Mouse (Mus musculus): Measurements from ENCODE around the gene Casp8. TPM values are rescaled to one million over a fixed set of nuclear protein-coding genes. Genes with fewer than 3 reads are reported as not detected.
A peak's percentile ranks its signal among the peaks of the same experiment; 100 is the strongest.
"Not testable (repeated sequence)": the region's sequence is repeated elsewhere in the genome, so short reads cannot be mapped to it uniquely, and the experiment has no call there.

Gene Casp8
- polyA plus RNA-seq, 1 experiment from 2014 or later = 8.1 TPM

DNA sequence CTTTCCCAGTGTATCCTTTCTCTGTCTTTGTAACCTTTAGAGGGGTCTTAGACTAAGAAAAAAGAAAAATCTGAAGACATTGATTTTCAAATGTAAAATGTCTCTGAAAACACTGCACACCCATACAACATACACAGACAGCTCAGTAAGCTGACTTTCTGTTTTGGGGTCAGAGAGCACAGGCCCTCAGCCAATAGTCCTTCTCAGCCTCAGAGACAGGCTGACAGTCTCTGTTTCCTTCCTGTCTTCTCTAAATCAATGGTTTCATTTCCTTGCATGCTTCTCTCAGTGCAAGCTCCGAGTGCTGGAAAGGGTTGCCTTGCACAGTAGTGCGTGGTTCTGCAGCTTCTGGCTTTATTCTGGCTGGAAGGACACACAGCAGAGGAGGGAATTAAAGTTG lies 21.3 kb upstream of the Casp8 start:
- no peak for ATAC-seq (ENCODE audit: low read depth)
- Histone ChIP-seq H3K27me3 (no peaks in the 10 kb centered on the region), H3K27ac (replicated peaks) (no peak overlapping the region), H3K4me3 (no peak overlapping the region), H3K36me3 (no peaks in the 10 kb centered on the region), H3K9ac (no peak overlapping the region), H3K4me2 (no peak overlapping the region), H3K9me3 (no peaks in the 10 kb centered on the region), H3K4me1 (replicated peaks) (no peaks in the 10 kb centered on the region)
- WGBS = 69% methylated on average over 2 of the region's 2 CpGs

DNA sequence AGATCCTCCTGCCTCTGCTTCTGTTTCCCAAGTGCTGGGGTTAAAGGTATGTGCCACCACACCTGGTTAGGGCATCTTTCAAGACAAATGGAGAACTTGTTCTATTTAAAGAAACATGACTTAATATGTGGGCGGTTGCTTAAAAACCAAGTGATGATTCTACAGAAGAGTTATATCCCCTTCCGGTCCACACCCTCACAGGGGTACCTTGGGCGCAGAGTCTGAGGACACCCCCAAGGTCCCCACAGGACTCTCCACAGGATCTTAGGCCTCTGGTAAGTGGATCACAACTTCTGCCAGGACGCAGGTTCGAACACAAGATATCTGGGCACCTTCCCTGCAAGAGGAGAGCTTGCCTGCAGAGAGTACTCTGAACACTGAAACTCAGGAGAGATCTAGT lies 19.8 kb upstream of the Casp8 start:
- ATAC-seq (ENCODE audit: low read depth) = no peak
- Histone ChIP-seq H3K27me3 (no peaks in the 10 kb centered on the region), H3K4me1 (replicated peaks) (no peaks in the 10 kb centered on the region), H3K4me3 (no peak overlapping the region), H3K9ac (no peak overlapping the region), H3K9me3 (no peaks in the 10 kb centered on the region), H3K36me3 (no peaks in the 10 kb centered on the region), H3K27ac (replicated peaks) (no peak overlapping the region), H3K4me2 (no peak overlapping the region)
- 95% methylated on average over 5 of the region's 5 CpGs for WGBS

DNA sequence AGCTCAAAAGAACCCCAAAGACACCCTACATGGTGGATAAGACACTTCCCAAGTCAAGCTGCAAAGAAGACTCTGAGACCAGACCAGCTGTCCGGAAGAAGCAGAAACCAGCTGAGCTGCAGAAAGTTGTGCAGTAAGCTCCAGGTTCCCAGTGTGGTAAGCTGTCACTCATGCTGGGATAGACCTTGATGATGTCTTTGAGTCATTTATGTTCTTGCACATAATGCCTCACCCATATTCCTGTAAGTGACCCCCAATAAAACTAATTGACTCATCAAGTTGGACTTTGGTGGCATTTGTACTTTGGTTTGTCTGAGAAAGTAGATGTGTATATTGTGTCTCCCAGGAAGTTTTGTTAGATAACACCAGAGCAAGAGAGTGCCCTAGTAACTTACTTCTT lies 17.6 kb upstream of the Casp8 start:
- 95% methylated on average over 1 of the region's 1 CpGs for WGBS
- no peak overlapping the region for H3K4me2 ChIP-seq

DNA sequence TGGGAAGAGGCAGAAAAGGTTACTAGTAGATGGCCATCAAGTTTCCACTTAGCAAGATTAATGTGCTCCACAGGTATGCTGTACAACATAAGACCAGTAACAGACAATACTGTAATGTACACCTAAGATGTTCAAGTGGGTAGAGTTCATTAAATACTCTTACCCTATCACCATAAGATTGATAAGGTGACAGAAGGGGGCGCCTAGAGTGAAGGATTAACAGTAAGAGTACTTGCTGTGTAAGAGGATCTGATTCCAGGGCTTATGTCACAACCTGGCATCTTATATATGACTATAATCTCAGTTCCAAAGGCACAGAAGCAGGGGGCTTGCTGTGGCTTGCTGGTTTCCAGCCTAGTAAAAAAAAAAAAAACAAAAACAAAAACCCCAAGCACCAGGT lies 16.9 kb upstream of the Casp8 start:
- ATAC-seq (ENCODE audit: low read depth) = no peak

More for the DNA sequence above, 17.6 kb upstream of the Casp8 start:
- H3K9me3 ChIP-seq = no peaks in the 10 kb centered on the region
- H3K36me3 ChIP-seq = no peaks in the 10 kb centered on the region
- H3K27me3 ChIP-seq = no peaks in the 10 kb centered on the region
- no peaks in the 10 kb centered on the region for H3K4me1 ChIP-seq (replicated peaks)
- no peak for ATAC-seq (ENCODE audit: low read depth)
- H3K9ac ChIP-seq = no peak overlapping the region
- no peak overlapping the region for H3K4me3 ChIP-seq
- H3K27ac ChIP-seq (replicated peaks) = no peak overlapping the region

DNA sequence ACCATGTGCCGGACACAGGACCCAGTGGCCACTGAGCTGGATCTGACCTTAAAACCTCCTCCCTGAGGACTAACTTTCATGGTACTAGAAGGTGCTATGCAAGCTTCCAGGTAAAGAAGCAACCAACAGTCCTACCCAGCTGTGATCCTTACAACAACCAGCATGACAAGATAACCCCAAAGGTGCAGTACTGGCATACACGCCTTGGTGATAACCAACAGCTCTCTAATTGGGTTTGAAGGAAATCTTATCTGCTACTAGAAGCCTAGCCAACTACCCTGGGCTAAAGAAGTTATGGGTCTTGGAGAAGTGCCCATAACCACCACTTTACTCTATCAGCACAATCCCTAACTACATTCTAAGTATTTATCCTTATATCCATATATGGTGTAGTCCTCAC lies 8.9 kb upstream of the Casp8 start:
- Histone ChIP-seq H3K27me3 (no peaks in the 10 kb centered on the region), H3K4me3 (no peak overlapping the region), H3K36me3 (no peaks in the 10 kb centered on the region), H3K4me1 (replicated peaks) (no peaks in the 10 kb centered on the region), H3K9me3 (no peaks in the 10 kb centered on the region), H3K4me2 (no peak overlapping the region), H3K27ac (replicated peaks) (no peak overlapping the region), H3K9ac (no peak overlapping the region)
- 97% methylated on average over 2 of the region's 2 CpGs for WGBS
- no peak for ATAC-seq (ENCODE audit: low read depth)

More for the DNA sequence above, 16.9 kb upstream of the Casp8 start:
- Histone ChIP-seq H3K4me2 (no peak overlapping the region), H3K9ac (no peak overlapping the region), H3K36me3 (no peaks in the 10 kb centered on the region), H3K9me3 (no peaks in the 10 kb centered on the region), H3K27ac (replicated peaks) (no peak overlapping the region), H3K27me3 (no peaks in the 10 kb centered on the region), H3K4me1 (replicated peaks) (no peaks in the 10 kb centered on the region), H3K4me3 (no peak overlapping the region)
- WGBS = 26% methylated on average over 1 of the region's 1 CpGs

DNA sequence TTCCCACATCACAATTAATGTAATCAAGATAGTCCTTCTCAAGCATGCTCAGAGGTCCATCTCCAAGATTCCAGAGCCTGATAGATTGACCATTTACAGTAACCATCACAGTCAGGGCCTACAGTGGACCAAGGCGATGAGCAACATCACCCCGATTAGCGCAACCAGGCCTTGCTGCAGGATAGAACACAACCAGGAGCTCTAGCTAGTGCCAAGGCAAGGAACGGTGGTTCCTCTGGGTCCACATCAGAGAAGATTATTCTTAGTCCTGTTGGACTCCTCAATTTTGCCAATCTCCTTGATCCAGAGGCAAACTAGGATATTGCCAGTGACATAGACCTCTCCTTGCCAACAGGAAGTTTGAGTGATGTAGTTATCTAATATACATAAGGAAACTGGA lies 6.8 kb upstream of the Casp8 start:
- no peak overlapping the region for H3K9ac ChIP-seq
- 98% methylated on average over 4 of the region's 4 CpGs for WGBS
- H3K4me2 ChIP-seq = no peak overlapping the region
- no peaks in the 10 kb centered on the region for H3K27me3 ChIP-seq
- H3K9me3 ChIP-seq = no peaks in the 10 kb centered on the region
- ATAC-seq (ENCODE audit: low read depth) = no peak
- no peak overlapping the region for H3K4me3 ChIP-seq
- no peaks in the 10 kb centered on the region for H3K4me1 ChIP-seq (replicated peaks)
- no peak overlapping the region for H3K27ac ChIP-seq (replicated peaks)
- no peaks in the 10 kb centered on the region for H3K36me3 ChIP-seq

DNA sequence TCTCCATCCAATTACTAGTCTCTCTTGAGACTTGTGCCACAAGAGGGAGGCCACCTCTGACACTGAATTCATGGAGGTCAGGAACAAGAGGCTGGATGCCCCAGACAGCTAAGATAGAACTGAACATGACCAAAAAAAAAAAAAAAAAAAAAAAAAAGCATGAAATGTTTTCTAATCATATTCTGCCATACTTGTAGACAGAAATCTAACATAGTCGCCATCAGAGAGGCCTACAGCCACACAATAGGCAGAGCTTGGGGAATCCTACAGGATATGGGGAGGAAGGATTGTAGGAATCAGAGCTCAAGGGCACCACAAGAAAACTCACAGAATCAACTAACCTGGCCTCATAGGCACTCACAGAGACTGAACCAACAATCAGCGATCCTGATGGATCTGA lies 469 bp upstream of the Casp8 start:
- Histone ChIP-seq H3K4me3 (no peak overlapping the region), H3K27ac (replicated peaks) (no peak overlapping the region), H3K4me2 (peak overlapping the region; percentile 77; the same call in 1 of the 2 replicates), H3K9me3 (no peaks in the 10 kb centered on the region), H3K9ac (no peak overlapping the region), H3K27me3 (peaks cover 9% of the 10 kb centered on the region; the same call in 1 of the 2 replicates), H3K36me3 (no peaks in the 10 kb centered on the region), H3K4me1 (replicated peaks) (peaks cover 11% of the 10 kb centered on the region)
- no peak for ATAC-seq (ENCODE audit: low read depth)
- WGBS = 50% methylated on average over 2 of the region's 2 CpGs

DNA sequence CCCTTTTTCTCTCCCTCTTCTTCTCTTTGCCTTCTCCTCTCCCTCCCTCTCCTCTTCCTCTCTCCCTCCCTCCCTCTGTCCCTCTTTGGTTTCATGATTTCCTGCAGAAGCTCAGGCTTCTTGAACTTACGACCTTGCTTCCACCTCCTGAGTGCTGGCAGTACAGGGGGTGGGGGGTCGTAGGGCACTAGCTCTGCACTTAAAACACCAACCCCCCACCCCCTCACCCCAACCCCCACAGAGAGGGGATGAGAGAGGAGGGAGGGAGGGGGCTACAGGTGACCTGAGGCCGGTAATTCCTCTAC lies 837 bp downstream of the Casp8 start:
- peak overlapping the region; percentile 77 for H3K4me2 ChIP-seq
- peaks cover 11% of the 10 kb centered on the region for H3K4me1 ChIP-seq (replicated peaks)
- H3K27me3 ChIP-seq = peaks cover 9% of the 10 kb centered on the region; the same call in 1 of the 2 replicates
- H3K9ac ChIP-seq = peak overlapping the region; percentile 66; the same call in 1 of the 2 replicates
- no peaks in the 10 kb centered on the region for H3K36me3 ChIP-seq
- no peaks in the 10 kb centered on the region for H3K9me3 ChIP-seq
- no peak for ATAC-seq (ENCODE audit: low read depth)
- H3K4me3 ChIP-seq = peak overlapping the region; percentile 46
- no peak overlapping the region for H3K27ac ChIP-seq (replicated peaks)
- WGBS = 7% methylated on average over 3 of the region's 3 CpGs

DNA sequence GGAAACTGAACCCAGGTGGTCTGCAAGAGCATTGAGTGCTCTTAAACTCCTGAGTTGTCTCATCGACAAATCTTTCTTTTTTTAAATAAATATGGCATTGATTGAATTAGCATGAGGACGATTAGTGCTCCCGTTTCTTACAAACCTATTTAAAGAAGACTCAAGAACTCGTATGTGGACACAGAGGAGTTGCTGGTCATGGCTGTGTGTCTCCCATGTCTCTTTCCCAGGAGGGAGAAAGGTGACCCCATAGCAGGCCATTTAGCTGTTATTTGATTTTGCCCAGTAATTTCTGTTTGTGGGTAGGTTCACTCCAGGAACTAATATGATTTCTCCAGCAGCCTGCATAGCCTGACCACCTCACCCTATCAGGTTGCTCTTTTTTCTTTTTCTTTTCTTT lies 1.7 kb downstream of the Casp8 start:
- H3K36me3 ChIP-seq = no peaks in the 10 kb centered on the region
- no peak for ATAC-seq (ENCODE audit: low read depth)
- H3K27me3 ChIP-seq = peaks cover 9% of the 10 kb centered on the region; the same call in 1 of the 2 replicates
- H3K9me3 ChIP-seq = no peaks in the 10 kb centered on the region
- H3K4me2 ChIP-seq = no peak overlapping the region; the same call in 1 of the 2 replicates
- no peak overlapping the region for H3K9ac ChIP-seq
- H3K27ac ChIP-seq (replicated peaks) = no peak overlapping the region
- WGBS = 79% methylated on average over 4 of the region's 4 CpGs
- no peak overlapping the region for H3K4me3 ChIP-seq
- peaks cover 11% of the 10 kb centered on the region for H3K4me1 ChIP-seq (replicated peaks)

DNA sequence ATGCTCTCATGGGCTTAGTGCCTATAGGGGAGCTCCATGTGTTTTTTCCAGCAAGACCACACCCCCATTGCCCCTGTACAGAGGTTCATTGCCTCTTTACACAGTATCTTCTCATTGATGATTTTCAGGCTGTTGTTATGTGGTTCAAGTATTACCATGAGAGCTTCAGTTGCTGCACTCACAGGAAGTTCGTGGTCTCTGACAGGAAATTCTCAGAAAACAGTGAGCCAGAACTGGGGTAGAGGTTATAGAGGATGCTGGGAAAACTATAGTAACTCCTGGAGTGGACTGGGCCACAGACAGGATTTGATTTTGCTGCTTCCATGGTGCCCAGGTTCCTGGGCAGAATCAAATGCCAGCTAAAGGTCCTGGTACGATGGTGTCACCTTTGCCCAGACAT lies 2.2 kb downstream of the Casp8 start:
- Histone ChIP-seq H3K4me1 (replicated peaks) (peaks cover 11% of the 10 kb centered on the region), H3K27me3 (peaks cover 9% of the 10 kb centered on the region; the same call in 1 of the 2 replicates), H3K9ac (no peak overlapping the region), H3K4me2 (no peak overlapping the region; the same call in 1 of the 2 replicates), H3K4me3 (no peak overlapping the region), H3K27ac (replicated peaks) (no peak overlapping the region), H3K9me3 (no peaks in the 10 kb centered on the region), H3K36me3 (no peaks in the 10 kb centered on the region)
- WGBS = 84% methylated on average over 2 of the region's 2 CpGs
- no peak for ATAC-seq (ENCODE audit: low read depth)

DNA sequence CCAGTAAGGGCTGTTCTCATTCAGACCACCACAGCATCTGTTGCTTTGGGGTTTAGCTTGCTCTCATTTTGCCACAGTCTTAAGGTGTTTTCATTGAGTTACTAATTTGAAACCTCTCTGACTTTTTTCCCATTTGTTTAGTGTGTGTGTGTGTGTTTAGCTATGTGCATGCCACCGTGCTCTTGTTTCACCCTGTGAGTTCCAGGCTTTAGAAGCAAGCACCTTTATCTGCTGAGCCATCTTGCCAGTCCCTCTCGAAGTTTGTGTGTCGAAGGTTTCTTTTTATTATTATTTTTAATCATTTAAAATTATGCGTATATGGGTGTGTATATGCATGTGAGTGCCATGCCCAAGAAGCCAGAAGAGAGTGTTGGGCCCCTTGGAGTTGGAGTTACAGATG lies 3.7 kb downstream of the Casp8 start:
- WGBS = 96% methylated on average over 4 of the region's 4 CpGs
- no peak overlapping the region for H3K9ac ChIP-seq
- ATAC-seq (ENCODE audit: low read depth) = no peak
- H3K36me3 ChIP-seq = no peaks in the 10 kb centered on the region
- peaks cover 9% of the 10 kb centered on the region; the same call in 1 of the 2 replicates for H3K27me3 ChIP-seq
- H3K4me1 ChIP-seq (replicated peaks) = peaks cover 11% of the 10 kb centered on the region
- H3K4me3 ChIP-seq = no peak overlapping the region
- H3K9me3 ChIP-seq = no peaks in the 10 kb centered on the region
- no peak overlapping the region for H3K4me2 ChIP-seq
- no peak overlapping the region for H3K27ac ChIP-seq (replicated peaks)

DNA sequence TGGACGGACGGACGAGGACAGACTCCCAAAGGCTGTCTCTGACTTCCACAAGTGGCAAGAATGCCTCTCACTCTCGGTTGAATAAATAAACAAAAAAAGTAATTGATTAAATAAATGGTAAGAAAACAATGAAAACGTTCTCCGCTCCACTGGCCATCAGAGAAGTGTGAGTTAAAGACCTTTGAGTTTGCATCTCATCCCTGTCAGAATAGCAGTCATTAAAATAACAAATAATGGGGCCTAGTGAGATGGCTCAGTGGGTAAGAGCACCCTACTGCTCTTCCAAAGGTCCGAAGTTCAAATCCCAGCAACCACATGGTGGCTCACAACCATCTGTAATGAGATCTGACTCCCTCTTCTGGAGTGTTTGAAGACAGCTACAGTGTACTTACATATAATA lies 5.5 kb downstream of the Casp8 start:
- H3K4me1 ChIP-seq (replicated peaks); H3K36me3 ChIP-seq; ATAC-seq (ENCODE audit: low read depth); H3K4me3 ChIP-seq; H3K27ac ChIP-seq (replicated peaks); H3K9me3 ChIP-seq; H3K9ac ChIP-seq; H3K27me3 ChIP-seq; H3K4me2 ChIP-seq: not testable (repeated sequence)
- 76% methylated on average over 7 of the region's 7 CpGs for WGBS

DNA sequence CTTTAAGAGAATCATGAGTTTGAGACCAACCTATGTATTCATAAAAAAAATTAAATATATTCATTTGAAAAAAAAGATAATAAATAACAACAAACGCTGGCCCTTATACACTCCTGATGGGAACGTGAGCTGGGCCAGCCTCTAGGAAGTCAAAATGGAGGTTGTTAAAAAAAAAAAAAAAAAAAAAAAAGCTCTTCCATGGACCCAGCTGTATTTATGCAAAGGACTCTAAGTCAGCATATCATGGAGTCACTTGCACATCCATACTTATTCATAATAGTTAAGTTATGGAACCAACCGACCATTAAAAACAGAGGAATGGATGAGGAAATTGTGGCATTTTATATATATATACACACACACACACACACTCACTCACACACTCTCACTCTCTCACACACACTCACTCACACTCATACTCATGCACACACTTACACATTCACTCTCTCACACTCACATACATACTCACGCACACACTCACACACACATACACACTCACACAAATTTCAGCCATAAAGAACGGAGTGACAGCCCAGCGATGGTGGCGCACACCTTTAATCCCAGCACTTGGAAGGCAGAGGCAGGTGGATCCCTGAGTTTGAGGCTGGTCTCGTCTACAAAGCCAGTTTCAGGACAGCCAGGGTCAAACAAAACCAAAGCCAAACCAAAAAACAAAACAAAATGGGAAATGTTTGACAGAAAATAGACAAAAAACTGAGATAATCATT lies 6.5 kb downstream of the Casp8 start:
- H3K9me3 ChIP-seq = no peaks in the 10 kb centered on the region
- no peaks in the 10 kb centered on the region for H3K36me3 ChIP-seq
- no peaks in the 10 kb centered on the region for H3K4me1 ChIP-seq (replicated peaks)
- WGBS = 87% methylated on average over 8 of the region's 8 CpGs
- no peak for ATAC-seq (ENCODE audit: low read depth)
- H3K4me2 ChIP-seq = no peak overlapping the region
- no peak overlapping the region for H3K27ac ChIP-seq (replicated peaks)
- no peak overlapping the region for H3K4me3 ChIP-seq
- H3K9ac ChIP-seq = no peak overlapping the region
- H3K27me3 ChIP-seq = no peaks in the 10 kb centered on the region
